Mouse (Mus musculus) spleen, adult 2 months (tissue): ENCODE data around the gene Phf5a.

Experiments used
- CTCF ChIP-seq: fragments of 200-500 bp; IDR thresholded peaks from 2 replicates; pipeline ENCODE4 v1.5.1; 2011; ENCODE audit warnings: mild to moderate bottlenecking, inconsistent platforms; ENCODE audit not compliant: insufficient read depth, insufficient read length, insufficient replicate concordance; ENCODE audit errors: extremely low read depth
- POLR2A ChIP-seq: fragments of 200-500 bp; IDR thresholded peaks from 2 replicates; pipeline ENCODE4 v1.6.1; 2011; ENCODE audit warnings: low read depth, low read length, inconsistent platforms

- TF ChIP-seq POLR2A, result no peak
- TF ChIP-seq CTCF, result no peak
Measured at GRCm38 (mm10) chr15:81828426-81829207, 43.1 kb downstream of the Phf5a start.
